Mouse (Mus musculus) spleen, adult 2 months (tissue): ENCODE data around the gene Ybx2. TPM values are rescaled to one million over a fixed set of nuclear protein-coding genes. Genes with fewer than 3 reads are reported as not detected.
"Not testable (repeated sequence)": the region's sequence is repeated elsewhere in the genome, so short reads cannot be mapped to it uniquely, and the experiment has no call there.

ENCODE experiments used
- DNase-seq, 2 experiments: peaks; one replicate each; pipeline versions ENCODE4 v3.0.0 to v3.0.0-alpha.2; 2012 to 2021; ENCODE audit warnings: low spot score in 2 of 2, low read depth in 1 of 2
- H3K27ac ChIP-seq: fragments of 200-500 bp; 2 replicates; pipeline ENCODE4 v1.5.1; 2012; ENCODE audit warnings: low read length, inconsistent platforms; ENCODE audit not compliant: insufficient read depth
- H3K27me3 ChIP-seq: fragments of 200-500 bp; 2 replicates; pipeline ENCODE4 v1.6.1; 2012; ENCODE audit warnings: mild to moderate bottlenecking, moderate library complexity, low read length, inconsistent platforms; ENCODE audit not compliant: control insufficient read depth, insufficient read depth
- H3K36me3 ChIP-seq: fragments of 200-500 bp; 2 replicates; pipeline ENCODE4 v1.6.1; 2012; ENCODE audit warnings: mild to moderate bottlenecking, low read length, inconsistent platforms; ENCODE audit not compliant: control insufficient read depth, insufficient read depth
- H3K4me1 ChIP-seq: fragments of 200-500 bp; 2 replicates; pipeline ENCODE4 v1.6.1; 2011; ENCODE audit warnings: inconsistent platforms; ENCODE audit not compliant: control insufficient read depth, insufficient read depth, insufficient read length
- H3K4me3 ChIP-seq: fragments of 200-500 bp; 2 replicates; pipeline ENCODE4 v1.5.1; 2011; ENCODE audit warnings: mild to moderate bottlenecking, inconsistent platforms; ENCODE audit not compliant: insufficient read depth, insufficient read length; ENCODE audit errors: extremely low read depth
- CTCF ChIP-seq: fragments of 200-500 bp; IDR thresholded peaks from 2 replicates; pipeline ENCODE4 v1.5.1; 2011; ENCODE audit warnings: mild to moderate bottlenecking, inconsistent platforms; ENCODE audit not compliant: insufficient read depth, insufficient read length, insufficient replicate concordance; ENCODE audit errors: extremely low read depth
- POLR2A ChIP-seq: fragments of 200-500 bp; IDR thresholded peaks from 2 replicates; pipeline ENCODE4 v1.6.1; 2011; ENCODE audit warnings: low read depth, low read length, inconsistent platforms
- WGBS: fragments of 180-500 bp; shearing (Covaris S2); methylation state at CpG from one replicate; pipeline ENCODE4 v1.1.7; 2018; 5-methylcytosine and 5-hydroxymethylcytosine counted together
- polyA plus RNA-seq: library from polyadenylated mRNA; depleted of rRNA; stranded (reverse); fragments of >200 nt; gene quantifications from 2 replicates; pipeline ENCODE4 v1.2.3, GENCODE M21; 2012

Gene Ybx2
- polyA plus RNA-seq, 1 experiment: 0.36 TPM

DNA sequence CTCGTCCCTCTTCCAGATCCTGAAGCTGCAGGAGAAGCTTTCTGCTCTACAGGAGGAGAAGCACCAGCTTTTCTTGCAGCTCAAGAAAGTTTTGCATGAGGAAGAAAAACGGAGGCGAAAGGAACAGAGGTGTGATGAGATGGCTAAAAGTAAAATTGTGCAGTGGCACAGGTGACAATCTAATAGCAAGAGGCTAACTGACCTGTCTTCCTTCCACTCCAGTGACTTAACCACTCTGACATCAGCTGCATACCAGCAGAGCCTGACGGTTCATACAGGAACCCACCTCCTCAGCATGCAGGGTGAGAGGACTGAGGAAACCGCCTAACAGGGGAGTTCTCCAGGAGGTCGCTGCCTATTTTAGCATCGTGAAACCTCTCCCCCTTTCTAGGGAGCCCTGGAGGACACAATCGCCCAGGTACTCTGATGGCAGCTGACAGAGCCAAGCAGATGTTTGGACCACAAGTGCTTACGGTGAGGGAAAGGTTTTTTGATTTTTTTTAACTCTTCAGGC lies 20.6 kb upstream of the Ybx2 start:
- Histone ChIP-seq H3K4me3 (peak overlapping the region; percentile 78; the same call in 1 of the 2 replicates), H3K4me1 (peaks cover 11% of the 10 kb centered on the region)
- TF ChIP-seq POLR2A (no peak), CTCF (no peak)

DNA sequence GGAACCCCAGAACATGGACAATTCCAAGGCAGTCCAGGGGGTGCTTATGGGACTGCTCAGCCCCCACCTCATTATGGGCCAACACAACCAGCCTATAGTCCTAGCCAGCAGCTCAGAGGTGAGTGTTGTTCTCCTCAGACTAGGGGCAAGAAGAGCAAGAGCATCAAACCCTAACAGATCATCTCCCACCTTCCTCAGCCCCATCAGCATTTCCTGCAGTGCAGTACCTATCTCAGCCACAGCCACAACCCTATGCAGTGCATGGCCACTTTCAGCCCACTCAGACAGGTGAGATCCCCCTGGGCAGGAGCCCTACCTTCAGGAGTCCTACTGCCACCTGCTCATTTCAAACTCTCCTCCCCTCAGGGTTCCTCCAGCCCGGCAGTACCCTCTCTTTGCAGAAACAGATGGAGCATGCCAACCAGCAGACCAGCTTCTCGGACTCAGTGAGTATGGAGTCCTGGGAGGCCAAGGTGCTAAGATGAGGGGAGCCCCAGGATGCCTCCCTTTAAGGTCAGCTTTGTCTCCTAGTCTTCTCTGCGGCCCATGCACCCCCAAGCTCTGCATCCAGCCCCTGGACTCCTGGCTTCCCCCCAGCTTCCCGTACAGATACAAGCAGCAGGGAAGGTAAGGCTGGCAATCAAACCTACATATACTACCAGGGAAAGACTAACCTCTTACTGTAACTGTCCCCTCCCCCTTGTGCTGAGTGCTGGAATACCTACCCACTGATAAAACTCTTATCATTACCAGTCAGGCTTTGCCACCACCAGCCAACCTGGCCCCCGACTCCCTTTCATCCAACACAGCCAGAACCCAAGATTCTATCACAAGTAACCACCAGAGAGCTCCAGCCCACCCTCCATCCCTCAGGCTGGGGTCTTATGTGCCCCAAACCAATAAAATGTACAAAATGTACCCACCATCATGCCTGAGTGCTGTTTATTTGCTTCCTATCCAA lies 19.6 kb upstream of the Ybx2 start:
- Histone ChIP-seq H3K4me3 (no peak overlapping the region), H3K27me3 (no peaks in the 10 kb centered on the region), H3K36me3 (peaks cover 38% of the 10 kb centered on the region), H3K4me1 (peaks cover 11% of the 10 kb centered on the region), H3K27ac (peak overlapping the region; percentile 15; the same call in 1 of the 2 replicates)
- DNase-seq: no peak
- 67% methylated on average over 5 of the region's 5 CpGs for WGBS
- TF ChIP-seq POLR2A (no peak), CTCF (no peak)

More for the DNA sequence above, 20.6 kb upstream of the Ybx2 start:
- 40% methylated on average over 9 of the region's 9 CpGs for WGBS
- DNase-seq: no peak
- Histone ChIP-seq H3K27me3 (no peaks in the 10 kb centered on the region), H3K36me3 (peaks cover 40% of the 10 kb centered on the region), H3K27ac (no peak overlapping the region)

DNA sequence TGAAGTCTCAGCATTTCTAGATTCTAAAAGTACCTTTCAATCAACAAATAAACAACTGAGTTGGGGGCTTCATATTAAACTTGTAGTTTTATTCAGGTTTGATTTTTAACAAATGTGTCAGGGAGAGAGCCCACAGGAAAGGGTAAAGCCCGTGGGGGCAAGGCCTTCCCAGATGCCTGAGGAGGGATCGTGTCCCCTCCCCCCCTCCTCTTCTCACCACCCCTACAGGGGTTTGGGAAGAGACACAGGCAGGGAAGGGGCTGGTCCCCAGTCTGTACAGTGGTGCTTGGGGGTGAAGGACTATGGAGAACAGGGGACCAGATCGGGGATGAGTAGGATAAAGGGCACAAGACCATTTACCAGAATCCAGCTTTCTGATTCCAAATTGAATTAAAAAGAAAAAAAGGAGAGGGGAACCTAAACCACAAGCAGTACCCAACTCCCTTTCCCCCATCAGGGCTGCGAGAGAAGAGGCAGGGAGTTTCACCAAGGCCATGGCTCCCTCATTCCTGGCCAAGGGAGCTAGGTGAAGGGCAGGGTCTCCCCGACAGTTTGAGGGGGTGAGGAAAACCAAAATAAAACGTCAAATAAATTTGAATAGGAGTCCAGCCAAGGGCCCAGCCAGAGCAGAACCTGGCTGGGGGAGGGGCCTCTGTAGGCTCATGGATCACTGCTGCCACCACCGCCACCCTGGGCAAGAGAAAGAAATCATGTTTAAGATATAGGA lies 18.8 kb upstream of the Ybx2 start:
- H3K4me1 ChIP-seq: peaks cover 11% of the 10 kb centered on the region
- not testable (repeated sequence) for H3K27ac ChIP-seq, H3K27me3 ChIP-seq, DNase-seq, H3K4me3 ChIP-seq
- peaks cover 33% of the 10 kb centered on the region for H3K36me3 ChIP-seq
- WGBS: 64% methylated on average over 7 of the region's 7 CpGs

DNA sequence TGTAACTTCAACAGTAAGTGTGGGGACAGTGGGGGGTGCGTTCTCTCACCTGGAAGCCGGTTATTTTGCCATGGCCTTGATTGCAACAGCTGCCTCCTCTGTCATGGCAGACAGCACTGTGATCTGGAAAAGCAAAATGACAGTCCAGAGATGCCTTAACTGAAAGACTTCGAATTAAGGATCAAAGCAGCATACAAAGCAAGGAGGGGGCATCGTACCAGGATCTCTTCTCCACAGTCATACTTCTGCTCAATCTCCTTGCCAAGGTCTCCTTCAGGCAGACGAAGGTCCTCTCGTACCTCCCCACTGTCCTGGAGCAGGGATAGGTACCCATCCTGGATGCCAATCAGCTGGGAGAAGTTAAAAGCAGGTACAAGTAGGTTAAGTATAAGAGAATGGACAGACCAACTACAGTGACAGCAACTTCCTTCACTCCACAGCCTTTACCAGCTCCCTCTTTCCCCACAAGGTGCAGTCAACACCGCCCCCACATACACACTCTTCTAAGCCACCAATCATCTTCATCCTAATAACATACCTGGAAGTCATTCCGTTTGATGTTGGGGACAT lies 18.1 kb upstream of the Ybx2 start:
- TF ChIP-seq POLR2A (no peak), CTCF (no peak)
- no peaks in the 10 kb centered on the region for H3K27me3 ChIP-seq
- 88% methylated on average over 8 of the region's 8 CpGs for WGBS
- H3K4me3 ChIP-seq: no peak overlapping the region
- no peak overlapping the region for H3K27ac ChIP-seq
- H3K4me1 ChIP-seq: peaks cover 14% of the 10 kb centered on the region
- peaks cover 31% of the 10 kb centered on the region for H3K36me3 ChIP-seq
- DNase-seq: no peak

GRCm38 (mm10) chr11:69918118-69918517 lies 17.5 kb upstream of the Ybx2 start:
- H3K27me3 ChIP-seq: no peaks in the 10 kb centered on the region
- peaks cover 13% of the 10 kb centered on the region for H3K4me1 ChIP-seq
- no peak overlapping the region for H3K27ac ChIP-seq
- WGBS: 87% methylated on average over 5 of the region's 5 CpGs
- H3K4me3 ChIP-seq: no peak overlapping the region
- no peak for DNase-seq
- peaks cover 31% of the 10 kb centered on the region for H3K36me3 ChIP-seq
- TF ChIP-seq POLR2A (no peak), CTCF (no peak)

- Histone ChIP-seq H3K27me3 (no peaks in the 10 kb centered on the region), H3K36me3 (peaks cover 31% of the 10 kb centered on the region), H3K4me1 (peaks cover 11% of the 10 kb centered on the region), H3K27ac (peak overlapping the region; percentile 55; the same call in 1 of the 2 replicates), H3K4me3 (no peak overlapping the region; the same call in 1 of the 2 replicates)
- TF ChIP-seq CTCF (no peak), POLR2A (no peak)
- no peak for DNase-seq
- 46% methylated on average over 9 of the region's 9 CpGs for WGBS
Observed at GRCm38 (mm10) chr11:69919053-69919452, 16.5 kb upstream of the Ybx2 start.
